Mouse (Mus musculus): ENCODE measurements around the gene Srsf4. TPM values are rescaled to one million over a fixed set of nuclear protein-coding genes. Genes with fewer than 3 reads are reported as not detected.

Gene Srsf4
- polyA plus RNA-seq, 1 experiment from 2014 or later = 139 TPM

DNA sequence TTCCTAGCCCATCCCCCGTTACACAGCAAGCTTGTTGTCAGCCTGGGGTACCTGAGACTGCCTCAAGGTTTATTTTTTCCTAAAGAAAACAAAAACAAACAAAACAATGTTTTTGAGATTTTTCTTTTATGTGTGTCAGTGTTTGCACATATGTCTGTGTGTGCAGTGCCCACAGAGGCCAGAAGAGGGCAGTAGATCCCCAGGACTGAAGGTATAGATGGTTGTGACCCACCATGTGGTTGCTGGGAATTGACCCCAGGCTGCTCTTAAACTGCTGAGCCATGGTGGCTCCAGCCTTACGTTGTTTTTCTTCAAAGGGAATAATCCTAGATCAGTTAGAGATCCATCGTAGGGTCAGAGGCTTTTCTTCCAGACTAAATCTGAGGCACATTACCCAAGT is 34.5 kb downstream of the Srsf4 start:
- Histone ChIP-seq H3K36me3 (peaks cover 34% of the 10 kb centered on the region), H3K27me3 (ENCODE audit: insufficient read depth, poor library complexity, severe bottlenecking) (peaks cover 15% of the 10 kb centered on the region), H3K27ac (no peak overlapping the region), H3K9me3 (no peaks in the 10 kb centered on the region; the same call in 1 of the 2 replicates), H3K4me1 (replicated peaks) (peaks cover 23% of the 10 kb centered on the region), H3K4me3 (no peak overlapping the region)
- 92% methylated on average over 3 of the region's 3 CpGs for WGBS
- DNase-seq (ENCODE audit: low spot score) = no peak

DNA sequence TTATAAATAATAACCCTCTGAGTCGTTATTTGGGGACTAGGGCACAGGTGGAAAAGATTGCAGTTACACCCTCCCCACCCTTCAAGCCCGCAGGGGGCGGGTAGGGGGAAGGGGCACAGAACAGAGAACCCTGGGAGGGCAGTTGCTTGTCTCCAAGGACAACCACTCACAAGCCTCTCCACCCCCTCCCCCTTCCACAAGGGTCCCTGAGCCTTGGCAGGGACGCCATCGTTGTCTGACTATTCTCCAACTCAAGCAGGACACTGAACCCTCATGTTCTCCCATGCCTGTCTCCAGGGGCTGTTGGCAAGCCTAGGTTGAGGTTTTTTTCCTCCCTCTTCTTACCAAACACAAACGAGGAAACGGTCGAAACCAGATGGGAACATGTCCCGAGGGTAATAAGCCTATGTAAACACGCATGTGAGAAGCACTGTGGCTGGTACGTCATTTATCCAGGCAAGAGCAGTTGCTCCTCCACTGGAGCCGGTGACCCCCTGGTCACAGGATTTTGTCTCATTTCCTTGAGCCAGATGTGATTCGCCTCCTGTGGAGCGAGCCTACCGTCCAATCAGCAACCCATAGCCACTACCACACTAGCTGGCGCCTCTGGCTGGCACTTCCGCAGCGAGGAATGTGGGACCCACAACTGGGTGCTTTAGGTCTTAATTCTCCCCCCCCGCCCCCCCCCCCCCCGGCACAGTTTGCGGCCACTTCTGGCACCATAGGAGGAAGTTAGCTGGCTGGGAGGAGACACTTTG is 37.0 kb downstream of the Srsf4 start:
- Histone ChIP-seq H3K9me3 (no peaks in the 10 kb centered on the region; the same call in 1 of the 2 replicates), H3K36me3 (peaks cover 10% of the 10 kb centered on the region), H3K27ac (peak overlapping the region; percentile 64), H3K4me1 (replicated peaks) (peaks cover 44% of the 10 kb centered on the region), H3K27me3 (ENCODE audit: insufficient read depth, poor library complexity, severe bottlenecking) (peaks cover 40% of the 10 kb centered on the region), H3K4me3 (no peak overlapping the region; the same call in 1 of the 2 replicates)
- 17% methylated on average over 20 of the region's 21 CpGs for WGBS
- DNase-seq (ENCODE audit: low spot score) = peak; percentile 50

DNA sequence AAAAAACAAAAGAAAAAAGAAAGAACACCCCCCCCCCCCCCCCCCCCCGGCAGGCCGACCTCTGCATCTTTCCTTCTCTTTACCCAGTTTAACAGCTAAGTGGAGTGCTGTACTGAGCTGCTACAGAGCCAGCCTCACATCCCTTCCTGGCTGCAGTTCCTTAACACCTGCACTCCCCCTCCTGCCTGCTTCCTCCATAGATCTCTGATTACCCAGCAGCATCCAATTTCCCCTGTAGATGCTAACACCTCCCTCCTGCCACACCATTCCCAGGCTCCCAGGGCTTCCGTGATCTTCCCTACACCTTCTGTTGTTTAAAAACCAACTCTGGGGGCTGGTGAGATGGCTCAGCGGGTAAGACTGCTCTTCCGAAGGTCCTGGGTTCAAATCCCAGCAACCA is 38.1 kb downstream of the Srsf4 start:
- no peak overlapping the region for H3K27ac ChIP-seq
- no peaks in the 10 kb centered on the region; the same call in 1 of the 2 replicates for H3K9me3 ChIP-seq
- WGBS = 43% methylated on average over 4 of the region's 5 CpGs
- peaks cover 51% of the 10 kb centered on the region for H3K27me3 ChIP-seq (ENCODE audit: insufficient read depth, poor library complexity, severe bottlenecking)
- no peaks in the 10 kb centered on the region for H3K36me3 ChIP-seq
- DNase-seq (ENCODE audit: low spot score) = no peak
- peaks cover 55% of the 10 kb centered on the region for H3K4me1 ChIP-seq (replicated peaks)
- H3K4me3 ChIP-seq = no peak overlapping the region

DNA sequence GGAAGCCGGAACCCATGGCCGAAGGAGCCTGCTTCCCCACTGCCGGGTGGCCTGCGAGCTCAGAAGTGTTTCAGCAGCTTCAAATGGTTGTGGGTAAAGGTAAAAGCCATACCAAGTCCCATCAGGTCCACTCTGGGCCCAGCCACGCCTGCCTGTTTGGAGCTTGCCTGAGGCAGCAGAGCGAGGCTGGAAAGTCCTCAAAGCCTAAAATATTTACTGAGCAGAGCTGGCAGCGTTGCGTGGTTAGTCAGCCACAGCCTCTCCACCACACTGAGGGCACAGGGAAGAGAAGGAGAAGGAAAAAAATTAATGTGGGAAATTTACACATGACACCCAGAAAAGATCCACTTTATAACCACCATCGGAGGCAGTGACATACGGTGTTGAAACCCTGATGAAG is 40.1 kb downstream of the Srsf4 start:
- no peak overlapping the region for H3K27ac ChIP-seq
- no peaks in the 10 kb centered on the region for H3K36me3 ChIP-seq
- no peak for DNase-seq (ENCODE audit: low spot score)
- 50% methylated on average over 10 of the region's 10 CpGs for WGBS
- H3K27me3 ChIP-seq (ENCODE audit: insufficient read depth, poor library complexity, severe bottlenecking) = peaks cover 71% of the 10 kb centered on the region
- peaks cover 71% of the 10 kb centered on the region for H3K4me1 ChIP-seq (replicated peaks)
- H3K4me3 ChIP-seq = no peak overlapping the region
- H3K9me3 ChIP-seq = no peaks in the 10 kb centered on the region

DNA sequence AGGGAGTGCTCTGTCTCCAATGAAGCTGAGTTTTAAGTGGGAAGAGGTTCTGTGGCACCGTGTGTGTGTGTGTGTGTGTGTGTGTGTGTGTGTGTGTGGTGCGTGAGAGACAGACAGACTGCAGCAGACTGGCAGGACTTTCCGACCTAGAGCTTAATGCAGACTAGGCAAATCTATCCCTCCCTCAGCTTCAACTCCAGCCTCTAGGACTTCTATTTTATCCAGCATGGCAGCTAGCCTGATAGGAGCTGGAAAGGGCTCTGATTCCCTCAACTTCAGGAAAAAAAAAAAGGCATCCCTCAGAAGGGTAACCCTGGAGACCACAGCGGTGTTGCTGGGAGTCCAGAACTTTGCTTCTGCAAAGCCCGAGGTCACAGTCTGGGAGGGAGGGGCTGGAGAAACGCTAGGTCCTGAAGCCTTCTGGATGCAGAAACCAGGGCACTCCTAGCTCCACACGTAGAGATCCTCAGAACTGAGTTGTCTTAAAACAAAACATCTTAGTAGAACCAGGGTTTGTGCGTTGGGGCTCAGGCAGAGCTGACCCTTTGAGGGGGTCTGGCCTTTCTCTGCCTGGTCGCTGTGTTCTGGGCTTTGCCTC is 40.7 kb downstream of the Srsf4 start:
- peaks cover 77% of the 10 kb centered on the region for H3K27me3 ChIP-seq (ENCODE audit: insufficient read depth, poor library complexity, severe bottlenecking)
- no peak overlapping the region for H3K4me3 ChIP-seq
- peak; percentile 37 for DNase-seq (ENCODE audit: low spot score)
- no peaks in the 10 kb centered on the region for H3K36me3 ChIP-seq
- no peaks in the 10 kb centered on the region for H3K9me3 ChIP-seq
- 8% methylated on average over 9 of the region's 9 CpGs for WGBS
- H3K4me1 ChIP-seq (replicated peaks) = peaks cover 78% of the 10 kb centered on the region
- H3K27ac ChIP-seq = no peak overlapping the region

DNA sequence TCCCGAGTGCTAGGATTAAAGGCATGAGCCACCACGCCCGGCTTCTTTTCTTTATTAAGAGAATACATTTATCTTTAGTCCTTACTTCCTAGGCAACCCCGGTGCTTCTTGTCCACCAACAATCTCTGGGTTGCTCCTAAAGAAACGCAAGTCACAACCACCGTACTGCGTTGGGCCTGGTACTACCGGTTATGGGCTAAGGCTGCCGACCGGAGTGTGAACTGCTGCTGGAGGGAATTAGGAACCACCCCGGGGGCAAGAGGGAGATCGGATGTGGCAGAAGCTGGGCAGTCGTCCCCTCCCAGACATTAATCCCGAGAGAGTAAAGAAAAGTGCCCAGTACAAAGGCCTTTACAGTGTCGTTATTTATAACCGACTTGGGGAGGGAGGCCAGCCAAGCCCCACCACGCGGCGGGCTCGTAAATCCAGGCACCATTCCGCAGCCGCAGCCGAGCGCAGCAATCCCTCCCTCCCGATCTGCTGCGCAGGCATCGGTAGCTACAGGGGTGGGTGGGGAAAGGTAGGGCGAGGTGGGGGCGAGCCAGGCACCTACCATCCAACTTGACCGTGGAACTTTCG is 41.6 kb downstream of the Srsf4 start:
- H3K4me3 ChIP-seq = peak overlapping the region; percentile 49
- DNase-seq (ENCODE audit: low spot score) = peak; percentile 50
- peaks cover 79% of the 10 kb centered on the region for H3K4me1 ChIP-seq (replicated peaks)
- H3K27ac ChIP-seq = no peak overlapping the region; the same call in 1 of the 2 replicates
- no peaks in the 10 kb centered on the region for H3K9me3 ChIP-seq
- no peaks in the 10 kb centered on the region for H3K36me3 ChIP-seq
- WGBS = 2% methylated on average over 31 of the region's 31 CpGs
- H3K27me3 ChIP-seq (ENCODE audit: insufficient read depth, poor library complexity, severe bottlenecking) = peaks cover 86% of the 10 kb centered on the region

DNA sequence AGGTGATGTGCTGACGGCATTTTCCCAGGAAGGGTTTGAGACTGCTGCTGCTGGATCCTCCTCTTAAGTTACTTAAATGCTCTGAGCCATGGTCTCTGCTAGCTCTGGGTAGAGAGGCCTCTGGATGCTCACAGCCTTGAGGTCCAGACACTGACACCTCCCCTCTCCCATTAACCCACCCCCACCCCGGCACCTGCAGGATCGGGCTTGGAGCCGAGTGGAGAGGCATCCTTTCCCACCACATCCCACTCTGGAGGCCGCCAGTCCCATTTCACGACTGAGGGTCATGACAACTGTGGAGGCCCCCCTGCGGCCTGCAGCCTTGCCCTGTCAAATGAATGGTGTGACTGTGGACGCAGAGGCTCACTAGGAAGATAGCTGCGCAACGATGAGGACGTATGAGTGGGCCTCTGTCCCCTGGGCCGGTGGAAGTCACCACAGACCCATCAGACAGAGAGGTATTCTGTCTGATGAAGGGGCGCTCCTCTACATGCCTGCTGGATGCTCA is 42.5 kb downstream of the Srsf4 start:
- H3K36me3 ChIP-seq = no peaks in the 10 kb centered on the region
- peaks cover 79% of the 10 kb centered on the region for H3K4me1 ChIP-seq (replicated peaks)
- no peaks in the 10 kb centered on the region for H3K9me3 ChIP-seq
- WGBS = 22% methylated on average over 13 of the region's 13 CpGs
- H3K4me3 ChIP-seq = peak overlapping the region; percentile 49
- peaks cover 95% of the 10 kb centered on the region for H3K27me3 ChIP-seq (ENCODE audit: insufficient read depth, poor library complexity, severe bottlenecking)
- no peak overlapping the region for H3K27ac ChIP-seq
- DNase-seq (ENCODE audit: low spot score) = no peak

DNA sequence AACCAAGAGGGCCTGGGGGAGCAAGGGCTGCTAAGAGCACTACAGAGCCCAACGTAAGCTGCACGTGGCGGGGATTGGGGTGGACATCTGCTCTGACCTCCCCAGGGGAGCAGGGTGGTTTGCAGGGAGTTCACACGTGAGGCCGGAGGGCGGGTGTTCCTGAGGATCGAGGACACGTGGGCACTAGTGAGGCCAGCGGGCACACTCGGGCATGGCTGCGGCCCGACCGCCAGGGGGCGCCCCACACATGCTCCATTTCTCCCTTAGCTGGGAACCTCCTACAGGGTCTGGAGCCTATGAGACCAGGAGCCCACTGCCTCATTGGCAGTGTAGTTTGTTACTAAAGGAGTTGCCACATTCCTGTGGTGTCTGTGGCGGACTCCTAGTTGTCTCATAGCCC is 43.0 kb downstream of the Srsf4 start:
- no peak overlapping the region for H3K27ac ChIP-seq
- 4% methylated on average over 15 of the region's 15 CpGs for WGBS
- peak; percentile 83 for DNase-seq (ENCODE audit: low spot score)
- H3K9me3 ChIP-seq = no peaks in the 10 kb centered on the region
- H3K4me1 ChIP-seq (replicated peaks) = peaks cover 79% of the 10 kb centered on the region
- H3K27me3 ChIP-seq (ENCODE audit: insufficient read depth, poor library complexity, severe bottlenecking) = peaks cover 100% of the 10 kb centered on the region
- H3K4me3 ChIP-seq = peak overlapping the region; percentile 49
- no peaks in the 10 kb centered on the region for H3K36me3 ChIP-seq

DNA sequence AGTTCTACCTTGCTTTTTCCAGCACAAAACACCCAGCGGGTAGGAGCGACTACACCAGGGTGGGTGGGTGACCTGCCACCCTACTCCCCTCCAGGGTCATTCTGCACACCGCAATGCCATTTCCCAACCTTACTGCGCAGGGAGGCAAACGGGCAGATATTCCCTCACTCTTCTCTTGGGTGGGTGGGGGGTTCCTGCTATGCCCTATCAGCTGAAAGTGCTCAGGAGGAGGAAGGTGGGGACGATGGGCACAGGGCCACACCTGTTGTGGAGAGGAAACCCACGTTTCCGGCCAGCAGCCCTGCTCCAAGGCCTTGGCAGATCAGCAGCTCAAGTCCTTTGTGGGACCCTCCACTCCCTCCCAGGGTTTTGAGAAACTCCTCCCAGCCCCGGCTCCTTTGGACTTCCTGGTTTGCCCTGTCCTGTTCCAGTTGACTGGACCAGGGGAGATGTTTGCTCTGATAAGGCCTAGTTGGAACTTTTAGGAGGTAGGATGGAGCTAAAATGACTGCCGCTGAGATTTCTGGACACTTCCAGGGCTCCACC is 43.7 kb downstream of the Srsf4 start:
- Histone ChIP-seq H3K4me1 (replicated peaks) (peaks cover 84% of the 10 kb centered on the region), H3K27ac (no peak overlapping the region), H3K9me3 (no peaks in the 10 kb centered on the region), H3K36me3 (no peaks in the 10 kb centered on the region), H3K27me3 (ENCODE audit: insufficient read depth, poor library complexity, severe bottlenecking) (peaks cover 100% of the 10 kb centered on the region), H3K4me3 (no peak overlapping the region)
- WGBS = 78% methylated on average over 10 of the region's 10 CpGs
- DNase-seq (ENCODE audit: low spot score) = no peak

DNA sequence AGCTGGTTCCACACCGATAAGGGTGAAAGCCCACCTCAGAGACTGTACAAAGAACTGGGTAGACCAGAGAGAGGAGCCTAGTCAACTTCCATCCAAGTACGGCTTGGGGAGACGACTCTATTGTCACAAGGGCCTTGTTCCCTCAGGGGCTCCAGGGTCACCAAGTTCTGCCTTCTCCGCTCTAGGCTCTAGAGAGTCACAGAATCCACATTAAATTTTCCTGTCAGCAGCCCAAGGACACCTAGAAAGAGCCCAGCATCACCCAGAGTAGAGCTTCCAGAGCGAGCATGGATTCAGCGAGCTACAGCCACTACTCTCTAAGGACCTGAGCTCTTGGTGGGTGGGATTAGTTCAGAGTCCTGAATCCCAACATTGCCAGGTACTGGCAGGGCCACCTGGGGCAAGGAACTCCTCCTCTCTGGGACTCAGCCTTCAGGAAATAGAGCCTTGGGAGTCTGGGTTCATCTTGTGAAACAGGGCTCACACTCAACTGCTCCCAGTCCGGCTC is 44.7 kb downstream of the Srsf4 start:
- no peak overlapping the region for H3K27ac ChIP-seq
- peaks cover 92% of the 10 kb centered on the region for H3K4me1 ChIP-seq (replicated peaks)
- 51% methylated on average over 7 of the region's 7 CpGs for WGBS
- H3K9me3 ChIP-seq = no peaks in the 10 kb centered on the region
- peaks cover 6% of the 10 kb centered on the region for H3K36me3 ChIP-seq
- no peak for DNase-seq (ENCODE audit: low spot score)
- H3K27me3 ChIP-seq (ENCODE audit: insufficient read depth, poor library complexity, severe bottlenecking) = peaks cover 100% of the 10 kb centered on the region
- no peak overlapping the region for H3K4me3 ChIP-seq

DNA sequence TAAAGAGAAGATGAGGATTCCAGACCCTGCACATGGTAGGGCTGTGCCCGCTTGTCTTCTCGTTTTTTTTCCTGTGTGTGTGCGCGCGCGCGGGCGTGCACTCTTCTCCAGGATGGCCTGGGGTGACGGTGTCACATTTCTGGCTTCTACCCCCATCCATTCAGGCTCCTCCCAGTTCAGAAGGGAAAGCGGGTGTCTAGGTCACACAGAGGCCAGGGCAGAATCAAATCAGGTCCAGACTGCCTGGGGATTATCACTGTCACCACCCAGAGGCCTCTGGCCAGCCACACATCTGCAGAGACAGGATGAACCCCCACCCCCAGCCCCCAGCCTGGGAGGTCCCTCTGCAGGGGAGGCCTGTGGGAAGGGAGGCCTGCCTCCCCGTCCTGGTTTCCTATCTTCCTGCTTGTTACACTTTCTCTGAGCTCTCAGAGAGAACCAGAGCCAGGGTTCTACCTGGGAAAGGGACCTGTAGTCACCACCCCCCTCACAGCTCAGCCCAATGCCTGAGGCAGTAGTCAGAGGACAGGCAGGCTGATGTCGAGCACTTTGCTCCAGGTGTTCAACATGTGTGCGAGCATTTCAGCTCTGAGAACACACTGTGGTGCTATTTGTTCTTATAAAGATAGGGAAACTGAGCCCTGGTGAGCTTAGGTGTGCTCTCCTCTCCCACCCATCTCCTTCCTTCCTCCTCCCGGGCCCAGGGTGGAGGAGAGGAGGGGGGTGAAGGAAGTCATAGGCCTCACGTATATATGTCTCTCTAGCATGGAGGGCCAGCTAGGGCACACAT is 45.5 kb downstream of the Srsf4 start:
- peaks cover 86% of the 10 kb centered on the region for H3K4me1 ChIP-seq (replicated peaks)
- H3K4me3 ChIP-seq = no peak overlapping the region
- no peaks in the 10 kb centered on the region for H3K9me3 ChIP-seq
- peaks cover 100% of the 10 kb centered on the region for H3K27me3 ChIP-seq (ENCODE audit: insufficient read depth, poor library complexity, severe bottlenecking)
- WGBS = 8% methylated on average over 15 of the region's 15 CpGs
- DNase-seq (ENCODE audit: low spot score) = peak; percentile 68
- H3K27ac ChIP-seq = peak overlapping the region; percentile 46; the same call in 1 of the 2 replicates
- H3K36me3 ChIP-seq = peaks cover 14% of the 10 kb centered on the region

DNA sequence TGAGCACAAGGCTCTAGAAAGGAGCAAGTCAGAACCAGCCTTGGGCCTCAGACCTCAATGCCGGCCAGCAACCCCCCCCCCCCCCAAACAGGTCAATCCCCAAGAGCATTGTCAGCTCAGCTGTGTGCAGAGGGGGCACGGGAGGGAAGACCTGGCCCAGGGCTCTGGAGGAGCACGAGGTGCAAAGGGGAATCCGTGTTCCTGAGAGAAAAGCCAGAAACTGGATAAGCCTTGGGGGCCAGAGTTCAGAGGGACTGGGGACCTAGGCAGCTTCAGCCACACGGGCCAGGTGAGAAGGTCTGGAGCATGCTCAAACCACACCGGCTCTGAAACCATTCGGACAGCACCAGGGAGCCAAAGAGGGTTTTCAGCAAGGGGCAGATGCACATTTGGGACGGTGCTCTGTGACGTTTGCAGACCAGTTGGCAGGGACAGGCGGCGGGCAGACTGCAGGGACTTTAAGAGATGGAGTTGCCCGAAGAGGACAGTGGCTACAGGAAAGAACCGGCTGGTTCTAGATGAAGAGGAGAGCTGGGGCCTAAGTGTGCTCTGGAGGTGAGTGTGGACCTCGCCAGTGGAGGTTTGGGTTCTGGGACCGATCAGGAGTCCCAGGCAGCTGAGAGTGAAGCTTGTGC is 46.2 kb downstream of the Srsf4 start:
- 6% methylated on average over 15 of the region's 15 CpGs for WGBS
- H3K27me3 ChIP-seq (ENCODE audit: insufficient read depth, poor library complexity, severe bottlenecking) = peaks cover 100% of the 10 kb centered on the region
- H3K4me3 ChIP-seq = peak overlapping the region; percentile 62
- DNase-seq (ENCODE audit: low spot score) = no peak
- H3K4me1 ChIP-seq (replicated peaks) = peaks cover 81% of the 10 kb centered on the region
- H3K36me3 ChIP-seq = peaks cover 21% of the 10 kb centered on the region
- H3K27ac ChIP-seq = peak overlapping the region; percentile 82
- H3K9me3 ChIP-seq = no peaks in the 10 kb centered on the region

All from hindbrain, embryonic 10.5 days (tissue).